In the genomic region with DNA sequence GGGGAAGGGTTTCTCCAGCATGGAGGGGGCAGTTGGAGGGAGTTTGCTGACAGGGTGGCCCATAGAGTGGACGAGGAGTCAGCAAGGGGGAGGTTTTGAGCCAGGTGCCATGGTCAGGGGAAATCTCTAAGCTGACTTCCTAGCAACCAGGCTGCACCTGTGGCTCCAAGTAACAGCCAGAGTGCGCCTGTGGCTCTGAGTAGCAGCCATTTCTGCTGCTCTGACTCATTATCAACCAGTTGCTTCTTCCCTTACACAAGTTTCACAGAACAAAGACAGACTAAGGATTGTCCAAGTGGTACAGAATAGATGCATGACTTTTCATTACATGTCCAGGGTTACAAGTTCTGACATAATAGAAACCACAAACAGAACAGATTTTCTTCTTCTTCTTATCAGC, we compare ENCODE assay signal across 22 mouse cellular contexts. TPM values are rescaled to one million over a fixed set of nuclear protein-coding genes. Genes with fewer than 3 reads are reported as not detected.
"Had no signal": no experiment of that assay in that cellular context is flagged by ENCODE, and none has a peak within 500 bp of the region (broad histone marks: within the 10 kb centered on the region; RNA-seq: fewer than 3 reads in every experiment).

No protein-coding gene starts in this region.

- H3K4me1 ChIP-seq: liver, embryonic 12.5 days; liver, embryonic 15.5 days; megakaryocyte, embryonic 14.5 days; midbrain, embryonic 13.5 days; neural tube, embryonic 12.5 days; neural tube, embryonic 15.5 days had no signal

- H3K4me3 ChIP-seq: limb, embryonic 10.5 days; limb, embryonic 13.5 days; liver, embryonic 12.5 days; liver, embryonic 15.5 days; lung, embryonic 15.5 days; megakaryocyte, embryonic 14.5 days; midbrain, embryonic 10.5 days; midbrain, embryonic 13.5 days; neural tube, embryonic 12.5 days; neural tube, embryonic 15.5 days; stomach, embryonic 15.5 days had no signal

- H3K4me2 ChIP-seq: limb, embryonic 13.5 days; liver, embryonic 12.5 days; liver, embryonic 15.5 days; lung, embryonic 15.5 days; midbrain, embryonic 13.5 days; neural tube, embryonic 12.5 days; neural tube, embryonic 15.5 days; stomach, embryonic 15.5 days had no signal

- H3K9ac ChIP-seq: limb, embryonic 13.5 days; liver, embryonic 12.5 days; liver, embryonic 15.5 days; lung, embryonic 15.5 days; midbrain, embryonic 13.5 days; neural tube, embryonic 12.5 days; neural tube, embryonic 15.5 days; stomach, embryonic 15.5 days had no signal

- H3K27me3 ChIP-seq: limb, embryonic 13.5 days; liver, embryonic 12.5 days; liver, embryonic 15.5 days; midbrain, embryonic 13.5 days; neural tube, embryonic 12.5 days; neural tube, embryonic 15.5 days; stomach, embryonic 15.5 days had no signal

- H3K36me3 ChIP-seq: limb, embryonic 10.5 days; limb, embryonic 13.5 days; liver, embryonic 12.5 days; liver, embryonic 15.5 days; lung, embryonic 15.5 days; midbrain, embryonic 10.5 days; midbrain, embryonic 13.5 days; neural tube, embryonic 12.5 days; neural tube, embryonic 15.5 days; stomach, embryonic 15.5 days had no signal

- ATAC-seq: liver, embryonic 12.5 days; midbrain, embryonic 13.5 days had no signal

- H3K27ac ChIP-seq: limb, embryonic 10.5 days; limb, embryonic 13.5 days; liver, embryonic 12.5 days; liver, embryonic 15.5 days; lung, embryonic 15.5 days; midbrain, embryonic 10.5 days; midbrain, embryonic 13.5 days; neural tube, embryonic 12.5 days; neural tube, embryonic 15.5 days; stomach, embryonic 15.5 days had no signal

- DNase-seq: kidney, adult 2 months; kidney, postnatal 14 days; kidney, postnatal 4 days; liver; lung, adult 18-20 months; lung, postnatal 10 days; lung, postnatal 36 days; right cerebral cortex, postnatal 14 days; right cerebral cortex, postnatal 4 days; thymus, postnatal 36 days had no signal

- H3K9me3 ChIP-seq: limb, embryonic 10.5 days; limb, embryonic 13.5 days; liver, embryonic 12.5 days; liver, embryonic 15.5 days; lung, embryonic 15.5 days; megakaryocyte, embryonic 14.5 days; midbrain, embryonic 10.5 days; midbrain, embryonic 13.5 days; neural tube, embryonic 12.5 days; neural tube, embryonic 15.5 days; stomach, embryonic 15.5 days had no signal

RNA-seq across cellular contexts. Expression of a gene that starts 11.2 kb away (rescaled TPM):
- polyA plus RNA-seq: limb, embryonic 10.5 days; liver, embryonic 12.5 days; midbrain, embryonic 10.5 days; midbrain, embryonic 13.5 days; midbrain, postnatal 0 days; neural tube, embryonic 15.5 days had no signal
